Mouse (Mus musculus) erythroblast, embryonic 14.5 days (primary cell): Measurements from ENCODE around the gene Tmem91.

ENCODE experiments used
- GATA1 ChIP-seq: IDR thresholded peaks from 2 replicates; pipeline ENCODE4 v1.6.1; 2012; ENCODE audit warnings: low read length, inconsistent platforms, mixed read lengths
- TAL1 ChIP-seq: IDR thresholded peaks from 3 replicates; pipeline ENCODE4 v1.6.1; 2012; ENCODE audit warnings: low read length, inconsistent platforms, mixed read lengths

DNA sequence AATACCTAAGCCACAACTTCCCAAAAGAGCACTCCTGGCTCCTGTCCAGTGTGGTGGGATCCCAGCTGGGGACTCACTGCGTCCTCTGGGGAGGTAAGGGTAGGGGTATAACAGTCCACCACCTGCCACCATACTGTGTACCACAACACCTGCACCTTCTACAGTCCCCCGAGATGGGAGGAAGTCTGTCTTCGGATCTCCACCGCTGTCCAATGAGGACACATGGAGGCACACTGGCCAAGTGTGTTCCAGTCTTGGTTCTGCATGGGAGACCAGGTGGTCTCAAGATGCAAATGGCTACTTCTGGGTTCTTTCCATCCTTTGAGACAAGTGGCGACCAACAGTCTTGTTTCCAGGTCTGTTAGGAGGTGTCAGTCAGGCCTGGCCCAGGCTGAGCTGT, 36.2 kb upstream of the Tmem91 start:
- TF ChIP-seq GATA1 (no peak), TAL1 (no peak)
